Mouse (Mus musculus): ENCODE results near the gene Trim72. TPM values are rescaled to one million over a fixed set of nuclear protein-coding genes. Genes with fewer than 3 reads are reported as not detected.

Trim72 gene
- polyA plus RNA-seq, 1 experiment from 2014 or later, result 1.7 TPM

GRCm38 (mm10) chr7:127992488-127993340 is 11.0 kb upstream of the Trim72 start:
- ATAC-seq (ENCODE audit: low FRiP score, low read depth), result no peak

GRCm38 (mm10) chr7:127993341-127993977 is 10.3 kb upstream of the Trim72 start, which contains the start of gene Pycard:
Gene Pycard, minus strand, starts transcription at chr7:127993867.
- Histone ChIP-seq H3K4me1 (peaks cover 13% of the 10 kb centered on the region), H3K4me2 (replicated peaks) (peak within 1 kb of the TSS; percentile 65), H3K36me3 (peaks cover 26% of the 10 kb centered on the region), H3K9ac (peak within 1 kb of the TSS; percentile 66), H3K27me3 (no peaks in the 10 kb centered on the region), H3K9me3 (no peaks in the 10 kb centered on the region), H3K4me3 (peak within 1 kb of the TSS; percentile 37), H3K27ac (peak within 1 kb of the TSS; percentile 55; the same call in 1 of the 2 replicates)
- ATAC-seq (ENCODE audit: low FRiP score, low read depth), result no peak
- 14% methylated on average over 18 of the region's 18 CpGs for WGBS

More at GRCm38 (mm10) chr7:127992488-127993340, 11.0 kb upstream of the Trim72 start:
- H3K27ac ChIP-seq, result no peak overlapping the region; the same call in 1 of the 2 replicates
- H3K4me3 ChIP-seq, result peak overlapping the region; percentile 37
- 43% methylated on average over 5 of the region's 5 CpGs for WGBS
- no peaks in the 10 kb centered on the region for H3K27me3 ChIP-seq
- no peaks in the 10 kb centered on the region for H3K9me3 ChIP-seq
- H3K4me2 ChIP-seq (replicated peaks), result peak overlapping the region; percentile 65
- H3K9ac ChIP-seq, result peak overlapping the region; percentile 66; the same call in 1 of the 2 replicates
- H3K4me1 ChIP-seq, result peaks cover 13% of the 10 kb centered on the region
- peaks cover 33% of the 10 kb centered on the region for H3K36me3 ChIP-seq

GRCm38 (mm10) chr7:127999436-127999835 is 4.3 kb upstream of the Trim72 start:
- 57% methylated on average over 1 of the region's 1 CpGs for WGBS
- H3K9ac ChIP-seq, result no peak overlapping the region

GRCm38 (mm10) chr7:128000068-128000950 is 3.4 kb upstream of the Trim72 start:
- no peak for ATAC-seq (ENCODE audit: low FRiP score, low read depth)
- Histone ChIP-seq H3K4me2 (replicated peaks) (no peak overlapping the region), H3K27me3 (peaks cover 8% of the 10 kb centered on the region; the same call in 1 of the 2 replicates), H3K27ac (no peak overlapping the region), H3K9me3 (no peaks in the 10 kb centered on the region), H3K4me1 (peaks cover 20% of the 10 kb centered on the region), H3K4me3 (no peak overlapping the region), H3K9ac (no peak overlapping the region), H3K36me3 (no peaks in the 10 kb centered on the region)
- 76% methylated on average over 1 of the region's 1 CpGs for WGBS

More at GRCm38 (mm10) chr7:127999436-127999835, 4.3 kb upstream of the Trim72 start:
- Histone ChIP-seq H3K4me3 (no peak overlapping the region), H3K27me3 (peaks cover under 1% of the 10 kb centered on the region; the same call in 1 of the 2 replicates), H3K4me2 (replicated peaks) (no peak overlapping the region), H3K9me3 (no peaks in the 10 kb centered on the region), H3K4me1 (peaks cover 12% of the 10 kb centered on the region), H3K36me3 (no peaks in the 10 kb centered on the region), H3K27ac (no peak overlapping the region)
- no peak for ATAC-seq (ENCODE audit: low FRiP score, low read depth)

GRCm38 (mm10) chr7:128003098-128003497 is 651 bp upstream of the Trim72 start:
- ATAC-seq (ENCODE audit: low FRiP score, low read depth), result no peak
- no peaks in the 10 kb centered on the region for H3K9me3 ChIP-seq
- H3K27ac ChIP-seq, result no peak overlapping the region
- H3K27me3 ChIP-seq, result peaks cover 8% of the 10 kb centered on the region; the same call in 1 of the 2 replicates
- H3K4me3 ChIP-seq, result no peak overlapping the region
- H3K36me3 ChIP-seq, result no peaks in the 10 kb centered on the region
- 86% methylated on average over 6 of the region's 6 CpGs for WGBS
- no peak overlapping the region for H3K4me2 ChIP-seq (replicated peaks)
- peaks cover 25% of the 10 kb centered on the region for H3K4me1 ChIP-seq
- no peak overlapping the region for H3K9ac ChIP-seq

- Histone ChIP-seq H3K9ac (peak overlapping the region; percentile 59; the same call in 1 of the 2 replicates), H3K4me1 (peaks cover 25% of the 10 kb centered on the region), H3K36me3 (no peaks in the 10 kb centered on the region), H3K4me2 (replicated peaks) (peak overlapping the region; percentile 60), H3K27ac (peak overlapping the region; percentile 58; the same call in 1 of the 2 replicates), H3K27me3 (peaks cover 12% of the 10 kb centered on the region), H3K9me3 (no peaks in the 10 kb centered on the region), H3K4me3 (peak overlapping the region; percentile 36; the same call in 1 of the 2 replicates)
- ATAC-seq (ENCODE audit: low FRiP score, low read depth), result peak; percentile 48
- WGBS, result 41% methylated on average over 5 of the region's 5 CpGs
These were observed 369 bp downstream of the Trim72 start for GRCm38 (mm10) chr7:128004150-128004486.

GRCm38 (mm10) chr7:128004487-128005362 is 976 bp downstream of the Trim72 start:
- no peaks in the 10 kb centered on the region for H3K36me3 ChIP-seq
- peak overlapping the region; percentile 59 for H3K9ac ChIP-seq
- H3K27me3 ChIP-seq, result peaks cover 19% of the 10 kb centered on the region
- peak overlapping the region; percentile 60 for H3K4me2 ChIP-seq (replicated peaks)
- H3K9me3 ChIP-seq, result no peaks in the 10 kb centered on the region
- 13% methylated on average over 35 of the region's 35 CpGs for WGBS
- peaks cover 22% of the 10 kb centered on the region for H3K4me1 ChIP-seq
- ATAC-seq (ENCODE audit: low FRiP score, low read depth), result peak; percentile 76
- peak overlapping the region; percentile 36 for H3K4me3 ChIP-seq
- peak overlapping the region; percentile 58; the same call in 1 of the 2 replicates for H3K27ac ChIP-seq

- Histone ChIP-seq H3K9ac (no peak overlapping the region), H3K27ac (no peak overlapping the region), H3K27me3 (peaks cover 29% of the 10 kb centered on the region), H3K4me1 (peaks cover 25% of the 10 kb centered on the region), H3K36me3 (no peaks in the 10 kb centered on the region), H3K4me3 (no peak overlapping the region), H3K9me3 (no peaks in the 10 kb centered on the region), H3K4me2 (replicated peaks) (no peak overlapping the region)
- WGBS, result 76% methylated on average over 7 of the region's 7 CpGs
- ATAC-seq (ENCODE audit: low FRiP score, low read depth), result no peak
These were observed 2.4 kb downstream of the Trim72 start for GRCm38 (mm10) chr7:128006193-128006592.

- Histone ChIP-seq H3K4me1 (peaks cover 13% of the 10 kb centered on the region), H3K4me3 (no peak overlapping the region), H3K27me3 (peaks cover 25% of the 10 kb centered on the region), H3K9ac (0 out of 2 replicates have a peak overlapping the region, but pooled peaks have one; percentile 9), H3K27ac (no peak overlapping the region), H3K36me3 (no peaks in the 10 kb centered on the region), H3K9me3 (no peaks in the 10 kb centered on the region), H3K4me2 (replicated peaks) (peak overlapping the region; percentile 28; the same call in 1 of the 2 replicates)
- 39% methylated on average over 40 of the region's 40 CpGs for WGBS
- no peak for ATAC-seq (ENCODE audit: low FRiP score, low read depth)
These were observed 6.1 kb downstream of the Trim72 start for GRCm38 (mm10) chr7:128009715-128010340.

- Histone ChIP-seq H3K27me3 (peaks cover 22% of the 10 kb centered on the region), H3K4me2 (replicated peaks) (no peak overlapping the region), H3K4me3 (no peak overlapping the region), H3K36me3 (no peaks in the 10 kb centered on the region), H3K4me1 (0 out of 2 replicates have a peak, but pooled peaks cover 4% of the 10 kb centered on the region), H3K9me3 (no peaks in the 10 kb centered on the region), H3K27ac (no peak overlapping the region), H3K9ac (no peak overlapping the region)
- no peak for ATAC-seq (ENCODE audit: low FRiP score, low read depth)
- 78% methylated on average over 13 of the region's 13 CpGs for WGBS
These were observed 8.5 kb downstream of the Trim72 start for GRCm38 (mm10) chr7:128012136-128012780.
